Mouse (Mus musculus) small intestine, adult 2 months (tissue): ENCODE data around the gene Col9a3.

Experiments used
- CTCF ChIP-seq: fragments of 200-500 bp; IDR thresholded peaks from 2 replicates; pipeline ENCODE4 v1.5.1; 2012; ENCODE audit warnings: low read depth, mild to moderate bottlenecking, control low read depth, inconsistent platforms, low read length, moderate library complexity, mixed read lengths; ENCODE audit not compliant: insufficient replicate concordance, insufficient read length; ENCODE audit errors: extremely low read depth
- POLR2A ChIP-seq: fragments of 200-500 bp; IDR thresholded peaks from 2 replicates; pipeline ENCODE4 v1.6.1; 2012; ENCODE audit warnings: low read depth, mild to moderate bottlenecking, control low read depth, inconsistent platforms, low read length, moderate library complexity

DNA sequence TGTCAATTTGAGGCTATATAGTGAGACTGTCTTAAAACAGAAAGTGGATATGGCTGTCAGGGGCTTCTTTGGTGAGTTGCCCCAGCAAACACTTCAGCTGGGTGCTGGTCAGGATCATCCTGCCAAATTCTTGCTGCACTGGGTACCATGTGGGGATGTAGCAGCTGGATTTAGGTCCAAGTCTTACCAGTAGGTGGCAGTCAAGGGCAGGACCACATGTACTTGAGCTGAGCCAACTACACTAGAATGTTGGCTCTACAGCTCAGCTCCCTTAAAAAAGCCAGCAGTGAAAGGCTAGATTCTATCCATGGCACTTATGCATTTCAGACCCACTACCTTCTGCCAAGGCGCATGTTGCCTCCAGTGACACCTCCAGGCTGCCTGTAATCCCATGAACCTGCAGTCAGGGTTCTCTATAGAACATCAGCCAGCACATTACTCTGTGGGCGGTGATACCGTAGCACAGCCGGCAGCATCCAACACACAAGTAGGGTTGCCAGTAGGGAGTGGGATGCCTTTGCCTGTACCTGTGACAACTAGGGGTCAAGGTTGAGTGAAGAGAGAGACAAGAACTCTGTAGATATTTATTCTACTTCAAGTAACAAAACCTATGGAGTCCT lies 59.9 kb downstream of the Col9a3 start:
- TF ChIP-seq CTCF: peak; percentile 69; the same call in 1 of the 2 replicates
- no peak for TF ChIP-seq POLR2A
